Mouse (Mus musculus) heart, postnatal 0 days (tissue): Measurements from ENCODE around the gene Egln1. TPM values are rescaled to one million over a fixed set of nuclear protein-coding genes. Genes with fewer than 3 reads are reported as not detected.

Source experiments
- ATAC-seq: fragments of 200-750 bp; cut with Nextera tagmentation; 2 replicates; pipeline ENCODE4 v1.8.0; 2017; ENCODE audit warnings: low read depth, moderate number of reproducible peaks, moderate library complexity; ENCODE audit not compliant: insufficient read depth
- DNase-seq: peaks from one replicate; pipeline ENCODE4 v3.0.0-alpha.2; 2016; ENCODE audit warnings: low spot score
- H3K27ac ChIP-seq: fragments of 300-500 bp; sonication (generic); 2 replicates; pipeline ENCODE4 v1.5.1; 2014; ENCODE audit warnings: low read depth, mild to moderate bottlenecking
- H3K27me3 ChIP-seq: fragments of 300-500 bp; sonication (generic); 2 replicates; pipeline ENCODE4 v1.6.1; 2014; ENCODE audit warnings: low read length, mixed read lengths; ENCODE audit not compliant: control insufficient read depth, insufficient read depth
- H3K36me3 ChIP-seq: fragments of 300-500 bp; sonication (generic); replicated peaks from 2 replicates; pipeline ENCODE4 v1.6.1; 2014; ENCODE audit warnings: low read length, mixed read lengths; ENCODE audit not compliant: control insufficient read depth, insufficient read depth
- H3K4me1 ChIP-seq: fragments of 300-500 bp; sonication (generic); 2 replicates; pipeline ENCODE4 v1.6.1; 2014; ENCODE audit warnings: antibody characterized with exemption; ENCODE audit not compliant: control insufficient read depth, insufficient read depth
- H3K4me2 ChIP-seq: fragments of 300-500 bp; sonication (generic); 2 replicates; pipeline ENCODE4 v1.6.1; 2014; ENCODE audit warnings: low read depth, mild to moderate bottlenecking, low read length, moderate library complexity
- H3K4me3 ChIP-seq: fragments of 300-500 bp; sonication (generic); 2 replicates; pipeline ENCODE4 v1.5.1; 2014; ENCODE audit warnings: low read depth, low read length
- H3K9ac ChIP-seq: fragments of 300-500 bp; sonication (generic); replicated peaks from 2 replicates; pipeline ENCODE4 v1.6.1; 2014; ENCODE audit warnings: low read depth, low read length, mixed read lengths
- H3K9me3 ChIP-seq: fragments of 300-500 bp; sonication (generic); replicated peaks from 2 replicates; pipeline ENCODE4 v1.6.1; 2016; ENCODE audit warnings: low read length; ENCODE audit not compliant: control insufficient read depth
- CTCF ChIP-seq: IDR thresholded peaks from 2 replicates; pipeline ENCODE4 v1.5.1; 2016; ENCODE audit warnings: antibody characterized with exemption, control low read depth, low read depth
- EP300 ChIP-seq: IDR thresholded peaks from 2 replicates; pipeline ENCODE4 v1.6.1; 2016; ENCODE audit warnings: antibody characterized with exemption, low read depth
- WGBS: fragments of 180-500 bp; shearing (Covaris S2); extraction: QIAGEN DNeasy Blood & Tissue Kit; methylation state at CpG from one replicate; pipeline ENCODE4 v1.1.7; 2014; 5-methylcytosine and 5-hydroxymethylcytosine counted together
- polyA plus RNA-seq: library from polyadenylated mRNA; unstranded; fragments of >200 nt; fragmentation: Nextera tagmentation; extraction: Ambion mirVana; gene quantifications from 2 replicates; pipeline ENCODE4 v1.2.1, GENCODE M21; 2015
- total RNA-seq: library from RNA; depleted of rRNA; stranded (reverse); fragments of >200 nt; gene quantifications from 2 replicates; pipeline ENCODE4 v1.2.3, GENCODE M21; 2014; ENCODE audit warnings: low replicate concordance

Gene Egln1
- total and polyA plus RNA-seq, 2 experiments from 2014 or later, result 17.7 to 79.6 TPM

DNA sequence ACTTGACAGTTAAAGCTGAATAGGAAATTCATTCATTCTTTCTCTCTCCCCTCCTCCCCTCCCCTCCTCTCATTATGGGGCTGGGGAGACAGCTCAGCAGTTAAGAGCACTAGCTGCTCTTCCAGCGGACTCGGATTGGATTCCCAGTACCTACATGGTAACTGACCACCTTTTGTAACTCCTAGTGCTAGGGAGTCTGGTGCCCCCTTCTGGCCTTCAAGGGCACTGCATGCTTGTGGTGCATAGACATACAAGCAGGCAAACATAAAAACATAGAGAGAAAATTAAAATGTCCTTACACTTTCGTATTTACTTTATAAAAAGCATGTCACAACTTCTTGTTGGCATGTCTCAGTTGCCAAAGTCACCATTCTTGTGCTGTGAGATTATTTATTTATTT is 30.9 kb upstream of the Egln1 start:
- TF ChIP-seq CTCF (no peak), EP300 (no peak)
- WGBS, result 87% methylated on average over 3 of the region's 3 CpGs

GRCm38 (mm10) chr8:124978026-124978425 is 28.9 kb upstream of the Egln1 start:
- WGBS, result 78% methylated on average over 7 of the region's 7 CpGs
- Histone ChIP-seq H3K27ac (no peak overlapping the region), H3K4me1 (no peaks in the 10 kb centered on the region), H3K4me3 (no peak overlapping the region), H3K9ac (no peak overlapping the region), H3K36me3 (no peaks in the 10 kb centered on the region), H3K27me3 (no peaks in the 10 kb centered on the region), H3K9me3 (peaks cover 7% of the 10 kb centered on the region; the same call in 1 of the 2 replicates), H3K4me2 (no peak overlapping the region)
- DNase-seq (no peak), ATAC-seq (no peak)
- TF ChIP-seq EP300 (no peak), CTCF (no peak)

More for the DNA sequence above, 30.9 kb upstream of the Egln1 start:
- H3K9ac ChIP-seq, result no peak overlapping the region
- no peaks in the 10 kb centered on the region for H3K27me3 ChIP-seq
- H3K4me1 ChIP-seq, result no peaks in the 10 kb centered on the region
- no peak overlapping the region for H3K27ac ChIP-seq
- H3K4me3 ChIP-seq, result no peak overlapping the region
- H3K4me2 ChIP-seq, result no peak overlapping the region
- no peaks in the 10 kb centered on the region for H3K36me3 ChIP-seq
- DNase-seq, result no peak
- peaks cover 7% of the 10 kb centered on the region; the same call in 1 of the 2 replicates for H3K9me3 ChIP-seq
- no peak for ATAC-seq

DNA sequence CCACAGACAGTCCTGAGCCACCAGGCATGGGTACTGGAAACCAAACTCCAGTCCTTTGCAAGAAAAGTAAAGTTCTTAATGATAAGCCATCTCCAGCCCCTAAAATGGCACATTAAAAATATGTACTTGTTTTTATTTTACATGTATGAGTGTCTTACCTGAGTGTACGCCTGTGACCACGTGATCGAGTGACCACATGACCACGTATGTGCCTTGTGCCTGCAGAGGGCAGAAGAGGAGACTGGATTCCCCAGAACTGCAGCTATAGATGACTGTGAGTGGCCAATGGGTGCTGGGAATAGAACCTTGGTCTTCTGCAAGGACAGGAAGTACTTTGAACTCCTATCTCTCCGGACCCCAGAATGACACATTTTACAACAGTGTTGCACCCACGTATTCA is 27.1 kb upstream of the Egln1 start:
- Histone ChIP-seq H3K9ac (no peak overlapping the region), H3K4me1 (no peaks in the 10 kb centered on the region), H3K27ac (no peak overlapping the region), H3K36me3 (no peaks in the 10 kb centered on the region), H3K9me3 (peaks cover 7% of the 10 kb centered on the region), H3K4me2 (no peak overlapping the region), H3K4me3 (no peak overlapping the region), H3K27me3 (no peaks in the 10 kb centered on the region)
- ATAC-seq (no peak), DNase-seq (no peak)
- WGBS, result 89% methylated on average over 6 of the region's 6 CpGs
- no peak for TF ChIP-seq CTCF
- no peak for TF ChIP-seq EP300

DNA sequence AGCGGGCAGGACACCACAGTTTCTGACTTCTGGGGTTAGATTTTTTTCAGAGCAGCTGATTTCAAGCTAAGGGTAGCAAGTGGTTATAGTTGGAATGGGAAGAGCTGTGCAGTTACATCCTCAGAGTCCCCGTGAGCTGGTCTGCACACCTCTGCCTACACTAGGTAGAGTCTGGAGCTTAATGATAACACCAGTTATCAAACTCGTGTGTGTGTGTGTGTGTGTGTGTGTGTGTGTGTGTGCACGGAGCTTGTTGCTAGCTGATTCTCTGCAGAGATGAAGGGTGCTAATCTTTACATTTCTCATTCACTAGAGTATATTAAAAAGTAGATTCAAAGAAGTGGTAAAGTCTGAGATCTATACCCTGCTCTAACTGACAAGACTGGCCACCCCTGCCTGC is 25.1 kb upstream of the Egln1 start:
- H3K36me3 ChIP-seq, result no peaks in the 10 kb centered on the region
- H3K4me2 ChIP-seq, result no peak overlapping the region
- H3K27ac ChIP-seq, result no peak overlapping the region
- H3K9ac ChIP-seq, result no peak overlapping the region
- H3K27me3 ChIP-seq, result no peaks in the 10 kb centered on the region
- no peak for ATAC-seq
- 56% methylated on average over 4 of the region's 4 CpGs for WGBS
- TF ChIP-seq EP300 (no peak), CTCF (no peak)
- DNase-seq, result no peak
- no peak overlapping the region for H3K4me3 ChIP-seq
- no peaks in the 10 kb centered on the region for H3K4me1 ChIP-seq
- no peaks in the 10 kb centered on the region; the same call in 1 of the 2 replicates for H3K9me3 ChIP-seq

- no peak overlapping the region for H3K4me2 ChIP-seq
- no peaks in the 10 kb centered on the region for H3K36me3 ChIP-seq
- H3K27me3 ChIP-seq, result no peaks in the 10 kb centered on the region
- H3K4me3 ChIP-seq, result no peak overlapping the region
- DNase-seq (no peak), ATAC-seq (no peak)
- no peaks in the 10 kb centered on the region for H3K4me1 ChIP-seq
- H3K9ac ChIP-seq, result no peak overlapping the region
- H3K9me3 ChIP-seq, result no peaks in the 10 kb centered on the region; the same call in 1 of the 2 replicates
- H3K27ac ChIP-seq, result no peak overlapping the region
- WGBS, result 70% methylated on average over 8 of the region's 8 CpGs
- no peak for TF ChIP-seq EP300
- no peak for TF ChIP-seq CTCF
Observed at GRCm38 (mm10) chr8:124973221-124973620, 24.1 kb upstream of the Egln1 start.

DNA sequence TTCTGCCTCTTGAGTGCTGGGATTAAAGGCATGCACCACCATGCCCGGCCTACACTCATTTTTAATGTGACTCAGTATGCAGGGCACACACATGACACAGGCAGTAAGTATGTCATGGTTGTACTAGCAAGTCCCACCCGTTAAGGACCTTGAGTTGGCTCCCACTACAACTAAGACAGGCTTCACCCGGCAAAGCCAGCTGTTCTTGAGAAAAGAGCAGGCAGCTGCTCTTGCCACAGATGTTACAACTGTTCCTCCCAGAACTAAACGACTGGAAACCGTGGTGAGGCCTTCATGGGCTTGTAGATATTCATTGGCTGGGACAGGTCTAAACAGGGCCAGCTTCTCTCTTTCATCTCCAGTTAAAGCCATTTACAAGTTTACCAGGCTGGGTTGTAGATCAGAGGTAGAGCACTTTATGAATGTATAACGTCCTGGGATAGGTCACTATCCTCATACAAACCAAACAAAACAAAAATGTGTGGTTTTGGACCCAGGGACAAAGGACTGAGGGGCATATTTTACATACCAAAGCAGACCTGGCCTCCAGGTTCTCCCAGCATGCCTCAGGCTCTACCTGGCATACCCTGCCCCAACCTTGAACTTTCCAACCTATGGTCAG is 21.3 kb upstream of the Egln1 start:
- DNase-seq (no peak), ATAC-seq (no peak)
- TF ChIP-seq EP300 (no peak), CTCF (no peak)
- Histone ChIP-seq H3K27ac (no peak overlapping the region; the same call in 1 of the 2 replicates), H3K4me2 (no peak overlapping the region), H3K27me3 (no peaks in the 10 kb centered on the region), H3K4me3 (no peak overlapping the region), H3K36me3 (no peaks in the 10 kb centered on the region), H3K9me3 (no peaks in the 10 kb centered on the region; the same call in 1 of the 2 replicates), H3K9ac (no peak overlapping the region), H3K4me1 (no peaks in the 10 kb centered on the region)
- 70% methylated on average over 6 of the region's 6 CpGs for WGBS
